Mouse (Mus musculus) neural tube, embryonic 12.5 days (tissue): Measurements from ENCODE around the gene Angptl6. TPM values are rescaled to one million over a fixed set of nuclear protein-coding genes. Genes with fewer than 3 reads are reported as not detected.

ENCODE experiments used
- ATAC-seq: fragments of 200-750 bp; cut with Nextera tagmentation; 2 replicates; pipeline ENCODE4 v1.8.0; 2017; ENCODE audit warnings: low read depth, mild to moderate bottlenecking, moderate TSS enrichment, moderate library complexity; ENCODE audit not compliant: low FRiP score
- H3K27ac ChIP-seq: fragments of 300-500 bp; sonication (generic); 2 replicates; pipeline ENCODE4 v1.5.1; 2016
- H3K27me3 ChIP-seq: fragments of 300-500 bp; sonication (generic); replicated peaks from 2 replicates; pipeline ENCODE4 v1.6.1; 2016; ENCODE audit warnings: mild to moderate bottlenecking
- H3K36me3 ChIP-seq: fragments of 300-500 bp; sonication (generic); 2 replicates; pipeline ENCODE4 v1.6.1; 2016; ENCODE audit warnings: mild to moderate bottlenecking
- H3K4me1 ChIP-seq: fragments of 300-500 bp; sonication (generic); 2 replicates; pipeline ENCODE4 v1.6.1; 2016
- H3K4me2 ChIP-seq: fragments of 300-500 bp; sonication (generic); replicated peaks from 2 replicates; pipeline ENCODE4 v1.6.1; 2016; ENCODE audit warnings: mild to moderate bottlenecking
- H3K4me3 ChIP-seq: fragments of 300-500 bp; sonication (generic); 2 replicates; pipeline ENCODE4 v1.5.1; 2016
- H3K9ac ChIP-seq: fragments of 300-500 bp; sonication (generic); 2 replicates; pipeline ENCODE4 v1.6.1; 2016; ENCODE audit warnings: mild to moderate bottlenecking
- H3K9me3 ChIP-seq: fragments of 300-500 bp; sonication (generic); 2 replicates; pipeline ENCODE4 v1.6.1; 2016; ENCODE audit warnings: mild to moderate bottlenecking
- WGBS: fragments of 180-500 bp; shearing (Covaris S2); methylation state at CpG from one replicate; pipeline ENCODE4 v1.1.7; 2016; 5-methylcytosine and 5-hydroxymethylcytosine counted together
- polyA plus RNA-seq: library from polyadenylated mRNA; unstranded; fragments of >200 nt; fragmentation: Nextera tagmentation; extraction: Ambion mirVana; gene quantifications from 2 replicates; pipeline ENCODE4 v1.2.1, GENCODE M21; 2016

Angptl6 gene
- polyA plus RNA-seq, 1 experiment from 2014 or later = 5.8 TPM

DNA sequence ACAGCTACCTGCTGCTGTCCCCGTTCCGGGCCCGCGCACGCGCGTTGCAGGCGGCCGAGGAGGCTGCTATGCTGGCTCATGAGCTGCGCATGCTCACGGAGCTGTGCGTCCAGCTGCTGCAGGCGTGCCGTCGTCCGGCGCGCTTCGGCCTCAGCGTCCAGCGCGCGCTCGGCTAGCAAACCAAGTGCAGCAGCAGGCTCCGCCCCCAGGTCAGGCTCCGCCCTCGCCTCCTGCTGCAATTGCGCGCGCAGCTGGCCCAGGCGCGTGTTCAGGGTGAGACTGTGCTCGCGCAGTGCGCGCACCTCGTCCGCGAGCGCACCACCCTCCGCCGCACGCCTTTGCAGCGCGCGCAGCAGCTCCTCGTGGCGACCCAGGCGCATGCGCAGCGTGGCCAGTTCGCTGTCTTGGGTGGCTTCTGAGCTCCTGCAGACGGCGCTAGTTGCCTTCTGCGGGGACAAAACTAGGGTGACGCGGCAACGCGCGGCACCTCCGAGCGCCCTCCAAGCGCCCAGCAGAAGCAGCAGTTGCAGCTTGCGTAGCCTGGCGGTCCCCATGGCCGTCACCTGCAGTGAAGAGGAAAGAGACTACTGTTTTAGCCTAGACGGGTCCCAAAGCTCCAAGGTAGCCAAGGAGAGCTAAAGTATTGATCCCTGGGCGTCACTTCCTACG is 1.4 kb downstream of the Angptl6 start:
- Histone ChIP-seq H3K9me3 (no peaks in the 10 kb centered on the region), H3K4me2 (peak overlapping the region; percentile 64), H3K36me3 (no peaks in the 10 kb centered on the region), H3K27me3 (no peaks in the 10 kb centered on the region; the same call in 1 of the 2 replicates), H3K9ac (peak overlapping the region; percentile 48), H3K4me3 (peak overlapping the region; percentile 34), H3K27ac (peak overlapping the region; percentile 65), H3K4me1 (peaks cover 3% of the 10 kb centered on the region; the same call in 1 of the 2 replicates)
- under 1% methylated on average over 69 of the region's 69 CpGs for WGBS
- peak; percentile 95 for ATAC-seq

DNA sequence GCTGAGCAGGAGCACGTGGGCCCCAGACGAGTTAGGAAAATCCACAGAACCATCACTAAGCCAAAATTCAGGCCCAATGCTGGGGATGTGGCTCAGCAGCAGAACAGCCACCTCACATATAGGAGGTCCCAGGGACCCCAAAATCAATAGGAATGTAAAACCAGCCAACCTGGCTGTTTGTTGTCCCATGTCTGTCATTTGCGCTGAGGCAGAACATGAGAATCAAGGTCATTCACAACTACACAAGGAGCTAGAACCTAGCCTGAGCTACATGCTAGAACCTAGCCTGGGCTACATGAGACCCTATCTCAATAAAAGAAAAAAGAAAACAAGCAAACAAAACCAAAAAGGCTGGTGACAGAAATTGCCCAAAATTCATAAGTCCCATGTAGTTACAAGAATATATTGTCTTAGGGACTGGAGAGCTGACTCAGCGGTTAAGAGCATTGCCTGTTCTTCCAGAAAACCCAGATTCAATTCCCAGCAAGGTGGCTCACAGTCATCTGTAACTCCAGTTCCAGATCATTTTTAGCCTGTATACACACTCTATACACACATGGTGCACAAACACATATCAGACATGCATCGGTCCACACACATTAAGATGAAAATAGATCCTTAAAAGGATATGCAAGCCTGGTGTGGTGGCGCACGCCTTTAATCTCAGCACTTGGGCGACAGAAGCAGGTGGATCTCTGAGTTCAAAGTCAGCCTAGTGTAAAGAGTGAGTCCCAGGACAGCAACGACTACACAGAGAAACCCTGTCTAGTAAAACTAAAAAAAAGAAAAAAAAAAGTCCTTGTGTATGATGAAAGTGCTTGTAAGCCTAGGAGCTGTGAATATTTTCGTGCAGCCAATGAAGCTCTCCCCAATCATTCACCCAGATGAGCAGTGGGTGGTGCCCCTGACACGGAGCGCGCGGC is 2.1 kb downstream of the Angptl6 start:
- 37% methylated on average over 14 of the region's 14 CpGs for WGBS
- H3K4me1 ChIP-seq = peaks cover 3% of the 10 kb centered on the region; the same call in 1 of the 2 replicates
- H3K9ac ChIP-seq = 0 out of 2 replicates have a peak overlapping the region, but pooled peaks have one; percentile 8
- peak overlapping the region; percentile 34 for H3K4me3 ChIP-seq
- H3K36me3 ChIP-seq = no peaks in the 10 kb centered on the region
- no peaks in the 10 kb centered on the region for H3K9me3 ChIP-seq
- ATAC-seq = peak; percentile 4; the same call in 1 of the 2 replicates
- no peak overlapping the region for H3K27ac ChIP-seq
- H3K4me2 ChIP-seq = peak overlapping the region; percentile 64
- no peaks in the 10 kb centered on the region; the same call in none of the 2 replicates for H3K27me3 ChIP-seq

DNA sequence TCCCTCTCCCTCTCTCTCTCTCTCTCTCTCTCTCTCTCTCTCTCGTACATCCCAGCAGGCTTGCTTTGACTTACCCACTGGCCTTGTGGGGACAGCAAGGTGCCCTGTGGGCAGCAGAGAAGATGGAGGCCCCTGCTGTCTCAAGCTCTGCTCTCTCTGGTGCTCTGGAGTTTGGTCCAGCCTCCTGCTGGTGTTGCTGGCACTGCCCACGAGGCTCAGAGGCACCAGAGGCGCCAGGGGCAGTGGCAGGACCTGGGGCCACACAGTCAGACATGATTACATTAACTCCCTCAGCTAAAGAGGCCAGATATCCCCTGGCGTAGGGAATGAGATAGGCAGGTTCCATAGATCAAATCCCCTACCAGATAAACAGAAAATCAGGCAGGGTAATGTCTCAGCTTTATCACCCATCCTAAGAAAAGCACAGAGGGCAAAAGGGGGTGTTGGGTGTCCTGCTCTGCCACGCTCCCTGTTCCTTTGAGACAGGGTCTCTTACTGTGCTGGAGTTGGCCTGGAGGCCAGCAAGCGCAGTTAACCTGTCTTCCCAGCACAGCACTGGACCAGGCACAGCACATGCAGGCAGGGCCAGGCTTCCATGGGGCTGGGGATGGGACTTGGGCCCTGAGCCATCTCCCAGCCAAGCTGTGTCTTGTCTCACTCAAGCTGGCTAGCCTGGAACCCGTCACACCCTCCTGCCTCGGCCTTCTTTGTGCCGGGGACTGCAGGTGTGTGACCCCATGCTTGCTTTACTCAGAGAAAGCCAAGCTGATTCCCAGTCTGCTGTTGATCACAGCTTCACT is 3.0 kb downstream of the Angptl6 start:
- peaks cover 1% of the 10 kb centered on the region for H3K27me3 ChIP-seq
- H3K4me3 ChIP-seq = no peak overlapping the region
- peaks cover 3% of the 10 kb centered on the region; the same call in 1 of the 2 replicates for H3K4me1 ChIP-seq
- WGBS = 72% methylated on average over 8 of the region's 9 CpGs
- no peak overlapping the region for H3K4me2 ChIP-seq
- H3K27ac ChIP-seq = no peak overlapping the region
- H3K36me3 ChIP-seq = no peaks in the 10 kb centered on the region
- H3K9ac ChIP-seq = no peak overlapping the region
- H3K9me3 ChIP-seq = no peaks in the 10 kb centered on the region
- ATAC-seq = no peak

DNA sequence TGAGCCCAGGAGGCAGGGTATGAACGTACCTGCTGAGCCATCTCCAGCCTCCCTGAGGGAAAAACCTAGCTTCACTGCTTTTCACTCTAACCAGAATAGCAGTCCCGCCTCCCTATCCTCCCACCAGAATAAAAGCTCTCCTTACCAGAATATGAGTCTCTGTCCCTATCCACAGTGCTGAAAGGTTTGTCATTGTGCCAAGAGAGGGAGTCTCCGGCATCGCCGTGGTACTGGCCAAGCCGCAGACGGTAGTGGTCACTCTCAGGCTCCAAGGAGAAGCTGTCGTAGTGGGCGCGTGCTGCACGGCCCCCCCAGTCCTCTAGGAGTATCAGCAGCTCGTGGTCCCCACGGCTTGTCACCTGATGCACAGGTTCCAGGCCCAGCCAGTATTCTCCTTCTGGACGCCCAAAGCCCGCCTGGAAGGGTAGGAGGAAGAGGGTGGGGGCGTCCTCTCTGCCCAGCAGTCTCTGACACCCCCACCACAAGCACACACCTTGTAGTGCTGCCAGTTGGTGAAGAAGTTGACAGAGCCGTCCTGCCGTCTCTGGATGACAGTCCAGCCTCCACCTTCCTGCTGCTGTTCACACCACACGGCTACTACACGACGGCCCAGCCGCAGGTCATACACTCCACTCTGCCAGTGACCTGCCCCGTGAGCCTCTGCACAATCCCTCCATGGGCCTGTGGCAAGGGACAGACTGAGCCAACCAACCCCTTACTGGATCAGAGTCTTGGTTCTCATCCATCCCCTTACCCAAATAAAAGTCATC is 4.3 kb downstream of the Angptl6 start:
- 70% methylated on average over 23 of the region's 23 CpGs for WGBS

DNA sequence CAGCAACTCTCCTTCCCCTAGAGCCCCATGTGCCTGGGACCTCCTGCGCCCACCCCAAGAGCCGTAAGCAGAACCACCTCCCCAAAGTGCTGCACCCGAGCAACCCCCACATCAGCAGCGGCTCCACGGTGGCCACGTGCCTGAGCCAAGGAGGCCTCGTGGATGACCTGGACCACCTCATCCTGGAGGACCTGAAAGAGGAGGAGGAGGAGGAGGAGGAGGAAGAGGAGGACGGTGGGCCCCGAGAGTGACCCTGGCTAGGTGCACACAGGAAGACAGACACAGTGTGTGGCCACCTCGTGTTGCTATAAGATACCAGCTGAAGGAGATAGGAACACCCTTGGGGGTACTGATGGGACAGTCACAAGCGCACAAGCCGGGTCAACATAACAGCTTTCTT is 6.0 kb downstream of the Angptl6 start:
- peaks cover 31% of the 10 kb centered on the region for H3K27me3 ChIP-seq
- H3K9ac ChIP-seq = no peak overlapping the region
- 91% methylated on average over 12 of the region's 12 CpGs for WGBS
- H3K9me3 ChIP-seq = no peaks in the 10 kb centered on the region
- no peak overlapping the region for H3K4me2 ChIP-seq
- no peak for ATAC-seq
- H3K27ac ChIP-seq = no peak overlapping the region
- peaks cover 3% of the 10 kb centered on the region; the same call in 1 of the 2 replicates for H3K4me1 ChIP-seq
- no peak overlapping the region for H3K4me3 ChIP-seq
- no peaks in the 10 kb centered on the region for H3K36me3 ChIP-seq

More for the DNA sequence above, 4.3 kb downstream of the Angptl6 start:
- no peak overlapping the region for H3K4me3 ChIP-seq
- no peaks in the 10 kb centered on the region for H3K36me3 ChIP-seq
- H3K9ac ChIP-seq = no peak overlapping the region
- ATAC-seq = no peak
- no peak overlapping the region for H3K27ac ChIP-seq
- H3K4me1 ChIP-seq = peaks cover 3% of the 10 kb centered on the region; the same call in 1 of the 2 replicates
- H3K4me2 ChIP-seq = no peak overlapping the region
- H3K27me3 ChIP-seq = peaks cover 14% of the 10 kb centered on the region
- H3K9me3 ChIP-seq = no peaks in the 10 kb centered on the region

DNA sequence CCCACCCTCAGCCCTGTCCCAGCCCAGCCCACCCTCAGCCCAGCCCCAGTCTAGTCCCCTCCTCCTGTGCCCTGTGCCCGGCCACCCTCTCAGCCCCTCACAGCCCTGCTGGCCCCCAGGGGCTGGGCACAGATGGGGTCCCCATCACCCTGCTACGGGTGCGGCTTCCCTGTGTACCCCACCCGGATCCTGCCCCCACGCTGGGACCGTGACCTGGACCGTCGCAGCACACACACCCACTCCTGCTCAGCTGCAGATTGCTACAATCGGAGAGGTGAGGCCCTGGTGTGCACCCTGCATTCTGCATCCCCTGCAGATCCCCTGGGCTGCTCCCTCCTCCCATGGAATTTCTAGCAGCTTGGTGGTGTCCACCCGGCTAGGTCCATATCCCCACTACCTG is 6.5 kb downstream of the Angptl6 start:
- WGBS = 89% methylated on average over 10 of the region's 10 CpGs
- H3K9ac ChIP-seq = no peak overlapping the region
- H3K36me3 ChIP-seq = no peaks in the 10 kb centered on the region
- no peak for ATAC-seq
- H3K4me3 ChIP-seq = no peak overlapping the region
- H3K27ac ChIP-seq = no peak overlapping the region
- H3K4me2 ChIP-seq = no peak overlapping the region
- H3K4me1 ChIP-seq = peaks cover 3% of the 10 kb centered on the region; the same call in 1 of the 2 replicates
- H3K9me3 ChIP-seq = no peaks in the 10 kb centered on the region
- H3K27me3 ChIP-seq = peaks cover 36% of the 10 kb centered on the region

DNA sequence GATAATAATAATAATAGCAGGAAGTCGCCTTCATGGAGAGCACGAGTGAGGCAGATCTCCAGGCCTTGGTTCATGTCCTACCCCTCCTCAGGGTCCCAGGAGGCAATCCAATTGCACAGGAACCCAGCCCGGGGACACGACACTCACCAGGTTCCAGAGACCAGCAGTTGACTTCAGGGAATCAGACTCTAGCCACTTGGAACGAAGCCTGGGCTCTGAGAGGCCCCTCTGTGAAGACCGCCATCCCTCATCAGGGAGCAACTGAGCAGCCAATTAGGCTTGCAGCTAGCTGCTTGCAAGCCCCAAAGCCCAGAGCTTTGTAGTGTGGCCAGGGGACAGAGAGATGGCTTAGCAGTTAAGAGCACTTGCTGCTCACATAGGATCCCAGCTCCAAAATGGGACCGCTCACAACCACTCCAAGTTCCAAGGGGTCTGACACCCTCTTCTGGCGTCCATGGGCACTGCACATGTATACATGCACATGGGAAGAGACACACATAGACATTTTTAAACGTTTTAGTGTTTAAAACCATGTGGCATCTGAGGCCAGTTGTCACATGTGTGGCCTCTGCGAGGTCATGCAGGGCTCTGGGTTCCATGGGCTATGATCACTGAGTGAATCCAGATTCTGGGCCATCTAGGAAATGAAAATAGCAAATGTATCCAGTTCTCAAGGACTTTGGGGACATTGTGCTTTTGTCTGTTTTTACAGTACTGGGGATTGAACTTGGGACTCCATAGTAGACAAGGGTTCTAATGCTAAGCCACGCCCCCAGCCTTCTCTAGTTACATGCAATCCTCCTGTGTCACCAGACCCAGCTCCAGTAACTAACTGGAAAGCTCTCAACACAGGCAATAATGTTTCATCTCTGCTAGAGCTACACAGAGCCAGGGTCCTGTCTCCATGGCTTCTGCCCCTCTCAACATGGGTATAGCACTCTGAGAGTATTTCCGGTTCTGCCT is 9.0 kb downstream of the Angptl6 start:
- H3K4me2 ChIP-seq = no peak overlapping the region
- peaks cover 41% of the 10 kb centered on the region for H3K27me3 ChIP-seq
- 78% methylated on average over 12 of the region's 12 CpGs for WGBS
- H3K9ac ChIP-seq = no peak overlapping the region
- H3K36me3 ChIP-seq = no peaks in the 10 kb centered on the region
- no peak overlapping the region for H3K4me3 ChIP-seq
- H3K4me1 ChIP-seq = no peaks in the 10 kb centered on the region
- ATAC-seq = no peak
- no peak overlapping the region for H3K27ac ChIP-seq
- no peaks in the 10 kb centered on the region for H3K9me3 ChIP-seq

DNA sequence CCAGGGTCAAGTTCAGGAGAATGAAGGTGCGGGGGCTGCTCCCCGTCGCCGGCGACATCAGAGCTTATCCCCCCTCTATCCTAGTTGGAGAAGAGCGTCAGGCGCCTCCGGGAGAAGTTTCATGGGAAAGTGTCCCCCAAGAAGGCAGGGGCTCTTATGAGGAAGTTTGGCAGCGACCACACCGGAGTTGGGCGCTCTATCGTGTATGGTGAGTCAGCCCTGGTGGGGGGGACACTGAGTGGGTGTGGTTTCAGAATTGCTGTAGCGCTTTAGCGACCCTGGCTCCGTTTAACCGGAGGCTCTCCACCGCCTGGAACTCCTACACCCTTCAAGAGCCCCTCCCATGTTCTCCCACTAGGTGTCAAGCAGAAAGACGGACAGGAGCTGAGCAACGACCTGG is 10.3 kb downstream of the Angptl6 start:
- Histone ChIP-seq H3K4me1 (no peaks in the 10 kb centered on the region), H3K4me2 (peak overlapping the region; percentile 48), H3K9me3 (no peaks in the 10 kb centered on the region), H3K27me3 (peaks cover 41% of the 10 kb centered on the region), H3K36me3 (no peaks in the 10 kb centered on the region), H3K4me3 (peak overlapping the region; percentile 7; the same call in 1 of the 2 replicates), H3K27ac (no peak overlapping the region), H3K9ac (no peak overlapping the region)
- WGBS = 5% methylated on average over 19 of the region's 19 CpGs
- ATAC-seq = no peak

DNA sequence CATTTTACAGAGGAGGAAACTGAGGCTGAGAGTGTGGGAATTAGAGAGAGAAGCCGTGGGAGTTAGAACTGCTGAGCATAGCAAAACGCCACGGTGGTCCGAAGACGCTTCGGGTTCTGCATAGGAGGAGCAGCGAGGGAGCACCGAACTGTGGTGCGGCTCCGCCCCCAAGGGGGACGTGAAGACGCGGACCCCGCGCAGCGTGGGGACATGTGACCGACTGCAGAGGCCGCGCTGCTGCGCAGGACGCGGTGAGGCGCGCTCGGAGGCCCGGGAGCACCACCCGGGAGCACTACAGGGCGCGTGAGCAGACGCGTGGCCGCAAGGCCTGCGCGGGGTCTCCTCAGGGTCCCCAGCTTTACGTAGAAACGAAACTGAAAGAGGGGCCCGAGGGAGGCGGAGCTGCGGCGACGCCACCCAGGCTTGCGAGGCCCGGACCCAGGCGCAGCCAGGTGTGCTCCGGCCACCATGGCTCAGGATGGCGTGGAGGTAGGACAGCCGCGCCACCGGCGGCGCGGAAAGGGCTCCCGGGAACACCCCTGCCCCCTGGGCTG is 11.0 kb downstream of the Angptl6 start, which contains the start of gene A230050P20Rik:
A230050P20Rik (plus strand) TSS at position 195 of the 554 bp plus-strand sequence.
- Histone ChIP-seq H3K9ac (no peak within 1 kb of the TSS), H3K9me3 (no peaks in the 10 kb centered on the region), H3K4me1 (no peaks in the 10 kb centered on the region), H3K27me3 (peaks cover 41% of the 10 kb centered on the region), H3K27ac (no peak within 1 kb of the TSS), H3K4me2 (peak within 1 kb of the TSS; percentile 48), H3K4me3 (peak within 1 kb of the TSS; percentile 22), H3K36me3 (no peaks in the 10 kb centered on the region)
- WGBS = 8% methylated on average over 50 of the region's 53 CpGs
- peak; percentile 4; the same call in 1 of the 2 replicates for ATAC-seq

DNA sequence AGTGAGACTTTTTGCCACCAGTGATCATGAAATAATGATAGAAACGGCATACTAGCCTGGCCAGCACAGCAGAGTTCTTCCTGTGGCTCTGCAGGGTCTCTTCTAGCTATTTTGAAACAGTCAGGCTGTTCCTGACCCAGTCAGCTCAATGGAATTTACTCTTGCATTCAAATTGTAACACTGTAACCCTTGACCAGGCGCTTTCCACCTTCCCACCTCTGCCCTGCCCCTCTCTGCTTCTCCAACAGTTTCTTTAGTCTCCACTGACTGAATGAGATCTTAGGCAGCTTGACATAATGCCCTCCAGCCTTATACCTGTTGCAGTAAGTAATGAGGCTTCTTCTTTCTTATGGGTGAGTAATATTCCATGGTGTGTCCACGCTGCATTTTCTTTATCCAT is 12.6 kb downstream of the Angptl6 start:
- Histone ChIP-seq H3K9me3 (no peaks in the 10 kb centered on the region), H3K4me2 (no peak overlapping the region), H3K4me3 (no peak overlapping the region), H3K9ac (no peak overlapping the region), H3K27ac (no peak overlapping the region), H3K36me3 (no peaks in the 10 kb centered on the region), H3K27me3 (peaks cover 41% of the 10 kb centered on the region), H3K4me1 (no peaks in the 10 kb centered on the region)
- WGBS = 59% methylated on average over 3 of the region's 3 CpGs
- ATAC-seq = no peak
